Mouse (Mus musculus) limb, embryonic 12.5 days (tissue): ENCODE results near the gene Camkk2. TPM values are rescaled to one million over a fixed set of nuclear protein-coding genes. Genes with fewer than 3 reads are reported as not detected.
A peak's percentile ranks its signal among the peaks of the same experiment; 100 is the strongest.

Experiments
- ATAC-seq: fragments of 200-750 bp; cut with Nextera tagmentation; 2 replicates; pipeline ENCODE4 v1.8.0; 2017; ENCODE audit warnings: low read depth, moderate TSS enrichment; ENCODE audit not compliant: insufficient number of reproducible peaks, insufficient read depth, low FRiP score, low TSS enrichment
- H3K27ac ChIP-seq: fragments of 300-500 bp; sonication (generic); 2 replicates; pipeline ENCODE4 v1.5.1; 2016; ENCODE audit warnings: mild to moderate bottlenecking, moderate library complexity
- H3K27me3 ChIP-seq: fragments of 300-500 bp; sonication (generic); 2 replicates; pipeline ENCODE4 v1.6.1; 2016; ENCODE audit warnings: mild to moderate bottlenecking, moderate library complexity
- H3K36me3 ChIP-seq: fragments of 300-500 bp; sonication (generic); 2 replicates; pipeline ENCODE4 v1.6.1; 2016; ENCODE audit warnings: mild to moderate bottlenecking, moderate library complexity
- H3K4me1 ChIP-seq: fragments of 300-500 bp; sonication (generic); replicated peaks from 2 replicates; pipeline ENCODE4 v1.6.1; 2016
- H3K4me2 ChIP-seq: fragments of 300-500 bp; sonication (generic); 2 replicates; pipeline ENCODE4 v1.6.1; 2016; ENCODE audit warnings: mild to moderate bottlenecking, moderate library complexity
- H3K4me3 ChIP-seq: fragments of 300-500 bp; sonication (generic); replicated peaks from 2 replicates; pipeline ENCODE4 v1.5.1; 2016; ENCODE audit warnings: mild to moderate bottlenecking
- H3K9ac ChIP-seq: fragments of 300-500 bp; sonication (generic); replicated peaks from 2 replicates; pipeline ENCODE4 v1.6.1; 2016; ENCODE audit warnings: mild to moderate bottlenecking, moderate library complexity
- H3K9me3 ChIP-seq: fragments of 300-500 bp; sonication (generic); 2 replicates; pipeline ENCODE4 v1.6.1; 2016; ENCODE audit warnings: mild to moderate bottlenecking, moderate library complexity
- WGBS: fragments of 180-500 bp; shearing (Covaris S2); methylation state at CpG from one replicate; pipeline ENCODE4 v1.1.7; 2016; 5-methylcytosine and 5-hydroxymethylcytosine counted together
- polyA plus RNA-seq: library from polyadenylated mRNA; unstranded; fragments of >200 nt; fragmentation: Nextera tagmentation; extraction: Ambion mirVana; gene quantifications from 2 replicates; pipeline ENCODE4 v1.2.1, GENCODE M21; 2016

Camkk2 gene
- polyA plus RNA-seq, 1 experiment from 2014 or later, result 38.0 TPM

GRCm38 (mm10) chr5:122764032-122764464 lies 15.2 kb downstream of the Camkk2 start:
- Histone ChIP-seq H3K9me3 (no peaks in the 10 kb centered on the region), H3K4me1 (no peaks in the 10 kb centered on the region), H3K36me3 (peaks cover 28% of the 10 kb centered on the region), H3K4me2 (no peak overlapping the region), H3K4me3 (no peak overlapping the region), H3K27ac (no peak overlapping the region), H3K27me3 (no peaks in the 10 kb centered on the region), H3K9ac (no peak overlapping the region)
- ATAC-seq, result no peak
- WGBS, result 58% methylated on average over 10 of the region's 10 CpGs

- H3K4me1 ChIP-seq, result no peaks in the 10 kb centered on the region
- H3K36me3 ChIP-seq, result peaks cover 31% of the 10 kb centered on the region
- ATAC-seq, result no peak
- no peak overlapping the region for H3K27ac ChIP-seq
- WGBS, result 85% methylated on average over 29 of the region's 29 CpGs
- H3K27me3 ChIP-seq, result no peaks in the 10 kb centered on the region
- H3K4me3 ChIP-seq, result no peak overlapping the region
- no peak overlapping the region for H3K9ac ChIP-seq
- H3K9me3 ChIP-seq, result no peaks in the 10 kb centered on the region
- H3K4me2 ChIP-seq, result no peak overlapping the region
Measured at GRCm38 (mm10) chr5:122763271-122764031, 15.8 kb downstream of the Camkk2 start.

GRCm38 (mm10) chr5:122756680-122757079 lies 22.5 kb downstream of the Camkk2 start:
- Histone ChIP-seq H3K27me3 (no peaks in the 10 kb centered on the region), H3K9me3 (no peaks in the 10 kb centered on the region), H3K27ac (no peak overlapping the region), H3K4me1 (no peaks in the 10 kb centered on the region), H3K4me2 (no peak overlapping the region), H3K9ac (no peak overlapping the region), H3K36me3 (peaks cover 56% of the 10 kb centered on the region), H3K4me3 (no peak overlapping the region)
- ATAC-seq, result no peak
- WGBS, result 95% methylated on average over 7 of the region's 7 CpGs

GRCm38 (mm10) chr5:122756144-122756543 lies 23.1 kb downstream of the Camkk2 start:
- H3K4me1 ChIP-seq, result no peaks in the 10 kb centered on the region
- no peak overlapping the region for H3K4me2 ChIP-seq
- H3K27ac ChIP-seq, result no peak overlapping the region
- peaks cover 58% of the 10 kb centered on the region for H3K36me3 ChIP-seq
- WGBS, result 76% methylated on average over 6 of the region's 6 CpGs
- H3K4me3 ChIP-seq, result no peak overlapping the region
- H3K9ac ChIP-seq, result no peak overlapping the region
- H3K27me3 ChIP-seq, result no peaks in the 10 kb centered on the region
- ATAC-seq, result no peak
- H3K9me3 ChIP-seq, result no peaks in the 10 kb centered on the region

GRCm38 (mm10) chr5:122755620-122756019 lies 23.6 kb downstream of the Camkk2 start:
- Histone ChIP-seq H3K9ac (no peak overlapping the region), H3K9me3 (no peaks in the 10 kb centered on the region), H3K4me3 (no peak overlapping the region), H3K36me3 (peaks cover 60% of the 10 kb centered on the region), H3K27ac (no peak overlapping the region), H3K4me2 (no peak overlapping the region), H3K4me1 (no peaks in the 10 kb centered on the region), H3K27me3 (no peaks in the 10 kb centered on the region)
- no peak for ATAC-seq
- WGBS, result 96% methylated on average over 4 of the region's 4 CpGs

GRCm38 (mm10) chr5:122754477-122754876 lies 24.7 kb downstream of the Camkk2 start:
- 88% methylated on average over 16 of the region's 16 CpGs for WGBS
- H3K27me3 ChIP-seq, result no peaks in the 10 kb centered on the region
- no peak overlapping the region for H3K9ac ChIP-seq

GRCm38 (mm10) chr5:122747950-122748349 lies 31.3 kb downstream of the Camkk2 start:
- H3K27me3 ChIP-seq, result no peaks in the 10 kb centered on the region
- ATAC-seq, result no peak
- no peak overlapping the region for H3K4me3 ChIP-seq
- H3K36me3 ChIP-seq, result peaks cover 55% of the 10 kb centered on the region
- H3K9ac ChIP-seq, result no peak overlapping the region
- no peak overlapping the region for H3K27ac ChIP-seq
- H3K9me3 ChIP-seq, result no peaks in the 10 kb centered on the region
- WGBS, result 68% methylated on average over 7 of the region's 7 CpGs
- no peak overlapping the region for H3K4me2 ChIP-seq
- H3K4me1 ChIP-seq, result no peaks in the 10 kb centered on the region

More at GRCm38 (mm10) chr5:122754477-122754876, 24.7 kb downstream of the Camkk2 start:
- no peak for ATAC-seq
- no peak overlapping the region for H3K4me2 ChIP-seq
- H3K27ac ChIP-seq, result no peak overlapping the region
- no peaks in the 10 kb centered on the region for H3K9me3 ChIP-seq
- no peaks in the 10 kb centered on the region for H3K4me1 ChIP-seq
- H3K36me3 ChIP-seq, result peaks cover 59% of the 10 kb centered on the region
- H3K4me3 ChIP-seq, result no peak overlapping the region

GRCm38 (mm10) chr5:122743880-122744422 lies 35.3 kb downstream of the Camkk2 start:
- Histone ChIP-seq H3K9me3 (no peaks in the 10 kb centered on the region), H3K27me3 (no peaks in the 10 kb centered on the region), H3K36me3 (peaks cover 70% of the 10 kb centered on the region), H3K4me2 (no peak overlapping the region), H3K27ac (no peak overlapping the region), H3K4me3 (no peak overlapping the region), H3K9ac (no peak overlapping the region), H3K4me1 (no peaks in the 10 kb centered on the region)
- WGBS, result 85% methylated on average over 13 of the region's 13 CpGs
- no peak for ATAC-seq

- 87% methylated on average over 15 of the region's 15 CpGs for WGBS
- no peak overlapping the region for H3K4me2 ChIP-seq
- H3K36me3 ChIP-seq, result peaks cover 30% of the 10 kb centered on the region
- H3K9me3 ChIP-seq, result no peaks in the 10 kb centered on the region
- no peaks in the 10 kb centered on the region for H3K27me3 ChIP-seq
- no peak overlapping the region for H3K27ac ChIP-seq
- no peak overlapping the region for H3K4me3 ChIP-seq
- H3K4me1 ChIP-seq, result peaks cover 19% of the 10 kb centered on the region
- ATAC-seq, result no peak
- H3K9ac ChIP-seq, result 0 out of 2 replicates have a peak overlapping the region, but pooled peaks have one; percentile 27
Measured at GRCm38 (mm10) chr5:122736761-122737160, 42.4 kb downstream of the Camkk2 start.

GRCm38 (mm10) chr5:122735853-122736252 lies 43.4 kb downstream of the Camkk2 start:
- no peak for ATAC-seq
- H3K27ac ChIP-seq, result no peak overlapping the region
- H3K9ac ChIP-seq, result no peak overlapping the region
- H3K4me3 ChIP-seq, result no peak overlapping the region
- H3K27me3 ChIP-seq, result no peaks in the 10 kb centered on the region
- WGBS, result 91% methylated on average over 7 of the region's 7 CpGs
- H3K4me1 ChIP-seq, result peaks cover 23% of the 10 kb centered on the region
- H3K36me3 ChIP-seq, result peaks cover 21% of the 10 kb centered on the region
- no peak overlapping the region for H3K4me2 ChIP-seq
- H3K9me3 ChIP-seq, result no peaks in the 10 kb centered on the region

GRCm38 (mm10) chr5:122733881-122734280 lies 45.3 kb downstream of the Camkk2 start:
- Histone ChIP-seq H3K4me3 (no peak overlapping the region), H3K36me3 (peaks cover 20% of the 10 kb centered on the region), H3K4me1 (peaks cover 23% of the 10 kb centered on the region), H3K27me3 (no peaks in the 10 kb centered on the region), H3K4me2 (no peak overlapping the region), H3K9me3 (no peaks in the 10 kb centered on the region), H3K9ac (no peak overlapping the region), H3K27ac (0 out of 2 replicates have a peak overlapping the region, but pooled peaks have one; percentile 35)
- WGBS, result 63% methylated on average over 17 of the region's 17 CpGs
- no peak for ATAC-seq
